Mouse (Mus musculus) retina, embryonic 14.5 days (tissue): ENCODE results near the gene Arl8b.

Experiments
- DNase-seq: peaks from one replicate; pipeline ENCODE4 v3.0.0-alpha.2; 2015; ENCODE audit warnings: low spot score

Arl8b gene

GRCm38 (mm10) chr6:108782526-108783183 is at the start of gene Arl8b:
TSS of gene Arl8b (plus strand) at chr6:108783099.
- DNase-seq = peak; percentile 99

- DNase-seq = peak; percentile 83
Observed at GRCm38 (mm10) chr6:108735910-108736750, 46.8 kb upstream of the Arl8b start.

GRCm38 (mm10) chr6:108738463-108739203 is 44.3 kb upstream of the Arl8b start:
- DNase-seq = no peak

GRCm38 (mm10) chr6:108740579-108740978 is 42.3 kb upstream of the Arl8b start:
- no peak for DNase-seq

GRCm38 (mm10) chr6:108743730-108744129 is 39.2 kb upstream of the Arl8b start:
- no peak for DNase-seq

- no peak for DNase-seq
Observed at GRCm38 (mm10) chr6:108751324-108751723, 31.6 kb upstream of the Arl8b start.

GRCm38 (mm10) chr6:108752395-108752794 is 30.5 kb upstream of the Arl8b start:
- no peak for DNase-seq

GRCm38 (mm10) chr6:108753536-108753935 is 29.4 kb upstream of the Arl8b start:
- no peak for DNase-seq

- DNase-seq = no peak
Observed at GRCm38 (mm10) chr6:108754376-108754775, 28.5 kb upstream of the Arl8b start.

GRCm38 (mm10) chr6:108755936-108756335 is 27.0 kb upstream of the Arl8b start:
- no peak for DNase-seq

- no peak for DNase-seq
Observed at GRCm38 (mm10) chr6:108758997-108759697, 23.8 kb upstream of the Arl8b start.

- no peak for DNase-seq
Observed at GRCm38 (mm10) chr6:108759698-108760039, 23.2 kb upstream of the Arl8b start.

GRCm38 (mm10) chr6:108770880-108771279 is 12.0 kb upstream of the Arl8b start:
- DNase-seq = no peak

GRCm38 (mm10) chr6:108772913-108773312 is 10.0 kb upstream of the Arl8b start:
- peak; percentile 85 for DNase-seq

- DNase-seq = no peak
Observed at GRCm38 (mm10) chr6:108773480-108773879, 9.4 kb upstream of the Arl8b start.

- DNase-seq = no peak
Observed at GRCm38 (mm10) chr6:108776274-108776673, 6.6 kb upstream of the Arl8b start.

- no peak for DNase-seq
Observed at GRCm38 (mm10) chr6:108777560-108778287, 5.2 kb upstream of the Arl8b start.

GRCm38 (mm10) chr6:108778399-108778798 is 4.5 kb upstream of the Arl8b start:
- DNase-seq = no peak

- no peak for DNase-seq
Observed at GRCm38 (mm10) chr6:108781865-108782264, 1.0 kb upstream of the Arl8b start.

GRCm38 (mm10) chr6:108783184-108783881 is 434 bp downstream of the Arl8b start:
- DNase-seq = peak; percentile 67

- peak; percentile 9 for DNase-seq
Observed at GRCm38 (mm10) chr6:108784056-108784455, 1.2 kb downstream of the Arl8b start.
